Mouse (Mus musculus) liver, adult 2 months (tissue): ENCODE data around the gene Pigs.

ENCODE experiments used
- CTCF ChIP-seq: fragments of 200-500 bp; IDR thresholded peaks from 2 replicates; pipeline ENCODE4 v1.5.1; 2011; ENCODE audit warnings: low read depth, low read length, control low read depth
- POLR2A ChIP-seq: fragments of 200-500 bp; IDR thresholded peaks from 2 replicates; pipeline ENCODE4 v1.6.1; 2011; ENCODE audit warnings: low read length, control low read depth; ENCODE audit not compliant: insufficient read depth; ENCODE audit errors: extremely low read depth

GRCm38 (mm10) chr11:78348474-78348873 is 20.3 kb downstream of the Pigs start:
- no peak for TF ChIP-seq POLR2A
- TF ChIP-seq CTCF, result no peak
